Mouse (Mus musculus): ENCODE measurements at regions not wholly inside any gene's neighbourhood (a gene's known extent, or its start where the extent isn't known, plus 50 kb on each side); places are given as distances from the start of the nearest gene placed in this dataset.

- DNase-seq (ENCODE audit: low spot score) (no peak), ATAC-seq (no peak)
- Histone ChIP-seq H3K27ac (no peak overlapping the region), H3K36me3 (ENCODE audit: insufficient read depth, low read length) (no peaks in the 10 kb centered on the region), H3K4me3 (ENCODE audit: low read length) (no peak overlapping the region), H3K9me3 (ENCODE audit: low read length) (no peaks in the 10 kb centered on the region), H3K27me3 (ENCODE audit: insufficient read depth, low read length) (no peaks in the 10 kb centered on the region), H3K4me2 (ENCODE audit: low read depth, low read length) (no peak overlapping the region), H3K9ac (replicated peaks; ENCODE audit: low read length) (no peak overlapping the region), H3K4me1 (ENCODE audit: insufficient read depth, low read length) (no peaks in the 10 kb centered on the region)
- WGBS = 74% methylated on average over 12 of the region's 12 CpGs
- no peak for TF ChIP-seq CTCF (IDR thresholded peaks at IDR 0.05; ENCODE audit: low read depth)
Observed at GRCm38 (mm10) chr12:94155110-94155858, 1536.7 kb upstream of the Flrt2 start.

GRCm38 (mm10) chr12:94182358-94182757 is 1509.7 kb upstream of the Flrt2 start:
- DNase-seq (ENCODE audit: low spot score) = peak; percentile 55

GRCm38 (mm10) chr12:94190620-94191081 is 1501.4 kb upstream of the Flrt2 start:
- no peaks in the 10 kb centered on the region for H3K4me1 ChIP-seq (ENCODE audit: insufficient read depth, low read length)
- no peak overlapping the region for H3K4me2 ChIP-seq (ENCODE audit: low read depth, low read length)
- ATAC-seq (peak; percentile 69; the same call in 1 of the 2 replicates), DNase-seq (ENCODE audit: low spot score) (peak; percentile 51)
- no peak overlapping the region for H3K27ac ChIP-seq
- no peaks in the 10 kb centered on the region for H3K36me3 ChIP-seq (ENCODE audit: insufficient read depth, low read length)
- 60% methylated on average over 4 of the region's 4 CpGs for WGBS
- no peaks in the 10 kb centered on the region for H3K27me3 ChIP-seq (ENCODE audit: insufficient read depth, low read length)
- H3K9ac ChIP-seq (replicated peaks; ENCODE audit: low read length) = no peak overlapping the region
- no peak overlapping the region for H3K4me3 ChIP-seq (ENCODE audit: low read length)
- H3K9me3 ChIP-seq (ENCODE audit: low read length) = no peaks in the 10 kb centered on the region
- TF ChIP-seq CTCF (IDR thresholded peaks at IDR 0.05; ENCODE audit: low read depth) = peak; percentile 45

More at GRCm38 (mm10) chr12:94182358-94182757, 1509.7 kb upstream of the Flrt2 start:
- Histone ChIP-seq H3K9ac (replicated peaks; ENCODE audit: low read length) (no peak overlapping the region), H3K36me3 (ENCODE audit: insufficient read depth, low read length) (no peaks in the 10 kb centered on the region), H3K27ac (no peak overlapping the region), H3K4me3 (ENCODE audit: low read length) (no peak overlapping the region), H3K27me3 (ENCODE audit: insufficient read depth, low read length) (no peaks in the 10 kb centered on the region), H3K9me3 (ENCODE audit: low read length) (no peaks in the 10 kb centered on the region), H3K4me2 (ENCODE audit: low read depth, low read length) (no peak overlapping the region), H3K4me1 (ENCODE audit: insufficient read depth, low read length) (no peaks in the 10 kb centered on the region)
- 10% methylated on average over 1 of the region's 1 CpGs for WGBS
- ATAC-seq = 0 out of 2 replicates have a peak, but pooled peaks have one; percentile 59
- TF ChIP-seq CTCF (IDR thresholded peaks at IDR 0.05; ENCODE audit: low read depth) = no peak

GRCm38 (mm10) chr12:94217906-94218305 is 1474.1 kb upstream of the Flrt2 start:
- Histone ChIP-seq H3K27me3 (ENCODE audit: insufficient read depth, low read length) (no peaks in the 10 kb centered on the region), H3K27ac (no peak overlapping the region), H3K9ac (replicated peaks; ENCODE audit: low read length) (no peak overlapping the region), H3K9me3 (ENCODE audit: low read length) (no peaks in the 10 kb centered on the region), H3K36me3 (ENCODE audit: insufficient read depth, low read length) (no peaks in the 10 kb centered on the region), H3K4me1 (ENCODE audit: insufficient read depth, low read length) (no peaks in the 10 kb centered on the region), H3K4me3 (ENCODE audit: low read length) (no peak overlapping the region), H3K4me2 (ENCODE audit: low read depth, low read length) (no peak overlapping the region)
- TF ChIP-seq CTCF (IDR thresholded peaks at IDR 0.05; ENCODE audit: low read depth) = no peak
- ATAC-seq (no peak), DNase-seq (ENCODE audit: low spot score) (no peak)
- WGBS = 67% methylated on average over 4 of the region's 4 CpGs

- DNase-seq (ENCODE audit: low spot score) (no peak), ATAC-seq (no peak)
- Histone ChIP-seq H3K9me3 (ENCODE audit: low read length) (no peaks in the 10 kb centered on the region), H3K36me3 (ENCODE audit: insufficient read depth, low read length) (no peaks in the 10 kb centered on the region), H3K4me3 (ENCODE audit: low read length) (no peak overlapping the region), H3K4me2 (ENCODE audit: low read depth, low read length) (no peak overlapping the region), H3K27ac (no peak overlapping the region), H3K4me1 (ENCODE audit: insufficient read depth, low read length) (no peaks in the 10 kb centered on the region), H3K9ac (replicated peaks; ENCODE audit: low read length) (no peak overlapping the region), H3K27me3 (ENCODE audit: insufficient read depth, low read length) (no peaks in the 10 kb centered on the region)
- 82% methylated on average over 4 of the region's 4 CpGs for WGBS
- TF ChIP-seq CTCF (IDR thresholded peaks at IDR 0.05; ENCODE audit: low read depth) = no peak
Observed at GRCm38 (mm10) chr12:94229894-94230293, 1462.1 kb upstream of the Flrt2 start.

- no peaks in the 10 kb centered on the region for H3K36me3 ChIP-seq (ENCODE audit: insufficient read depth, low read length)
- H3K27me3 ChIP-seq (ENCODE audit: insufficient read depth, low read length) = no peaks in the 10 kb centered on the region
- H3K4me2 ChIP-seq (ENCODE audit: low read depth, low read length) = no peak overlapping the region
- no peak overlapping the region for H3K9ac ChIP-seq (replicated peaks; ENCODE audit: low read length)
- H3K4me3 ChIP-seq (ENCODE audit: low read length) = no peak overlapping the region
- no peak for TF ChIP-seq CTCF (IDR thresholded peaks at IDR 0.05; ENCODE audit: low read depth)
- DNase-seq (ENCODE audit: low spot score) (no peak), ATAC-seq (no peak)
- WGBS = 81% methylated on average over 2 of the region's 2 CpGs
- no peaks in the 10 kb centered on the region for H3K9me3 ChIP-seq (ENCODE audit: low read length)
- H3K27ac ChIP-seq = no peak overlapping the region
- no peaks in the 10 kb centered on the region for H3K4me1 ChIP-seq (ENCODE audit: insufficient read depth, low read length)
Observed at GRCm38 (mm10) chr12:94245366-94245765, 1446.7 kb upstream of the Flrt2 start.

GRCm38 (mm10) chr12:94247362-94247761 is 1444.7 kb upstream of the Flrt2 start:
- H3K27ac ChIP-seq = no peak overlapping the region

More at GRCm38 (mm10) chr12:94247362-94247761, 1444.7 kb upstream of the Flrt2 start:
- DNase-seq (ENCODE audit: low spot score) (no peak), ATAC-seq (no peak)
- Histone ChIP-seq H3K9ac (replicated peaks; ENCODE audit: low read length) (no peak overlapping the region), H3K36me3 (ENCODE audit: insufficient read depth, low read length) (no peaks in the 10 kb centered on the region), H3K9me3 (ENCODE audit: low read length) (no peaks in the 10 kb centered on the region), H3K4me2 (ENCODE audit: low read depth, low read length) (no peak overlapping the region), H3K27me3 (ENCODE audit: insufficient read depth, low read length) (no peaks in the 10 kb centered on the region), H3K4me1 (ENCODE audit: insufficient read depth, low read length) (no peaks in the 10 kb centered on the region), H3K4me3 (ENCODE audit: low read length) (no peak overlapping the region)
- TF ChIP-seq CTCF (IDR thresholded peaks at IDR 0.05; ENCODE audit: low read depth) = no peak
